Mouse (Mus musculus) hindbrain, embryonic 16.5 days (tissue): ENCODE measurements around the gene 5430419D17Rik. TPM values are rescaled to one million over a fixed set of nuclear protein-coding genes. Genes with fewer than 3 reads are reported as not detected.

Source experiments
- ATAC-seq: fragments of 200-750 bp; cut with Nextera tagmentation; 2 replicates; pipeline ENCODE4 v1.8.0; 2017; ENCODE audit warnings: moderate TSS enrichment, moderate library complexity
- H3K27ac ChIP-seq: fragments of 300-500 bp; sonication (generic); 2 replicates; pipeline ENCODE4 v1.5.1; 2014; ENCODE audit warnings: low read depth, mild to moderate bottlenecking, control low read depth, low read length, moderate library complexity
- H3K27me3 ChIP-seq: fragments of 300-500 bp; sonication (generic); replicated peaks from 2 replicates; pipeline ENCODE4 v1.6.1; 2014; ENCODE audit warnings: low read length; ENCODE audit not compliant: control insufficient read depth, insufficient read depth
- H3K36me3 ChIP-seq: fragments of 300-500 bp; sonication (generic); 2 replicates; pipeline ENCODE4 v1.6.1; 2014; ENCODE audit warnings: mild to moderate bottlenecking, low read length, moderate library complexity, mixed read lengths; ENCODE audit not compliant: control insufficient read depth, insufficient read depth
- H3K4me1 ChIP-seq: fragments of 300-500 bp; sonication (generic); 2 replicates; pipeline ENCODE4 v1.6.1; 2014; ENCODE audit warnings: low read depth, low read length; ENCODE audit not compliant: control insufficient read depth, insufficient read depth
- H3K4me2 ChIP-seq: fragments of 300-500 bp; sonication (generic); 2 replicates; pipeline ENCODE4 v1.6.1; 2014; ENCODE audit warnings: mild to moderate bottlenecking, low read length, control low read depth, moderate library complexity
- H3K4me3 ChIP-seq: fragments of 300-500 bp; sonication (generic); 2 replicates; pipeline ENCODE4 v1.5.1; 2014; ENCODE audit warnings: mild to moderate bottlenecking, low read length, control low read depth, moderate library complexity
- H3K9ac ChIP-seq: fragments of 300-500 bp; sonication (generic); 2 replicates; pipeline ENCODE4 v1.6.1; 2014; ENCODE audit warnings: low read depth, mild to moderate bottlenecking, control low read depth, low read length, moderate library complexity
- H3K9me3 ChIP-seq: fragments of 300-500 bp; sonication (generic); 2 replicates; pipeline ENCODE4 v1.6.1; 2014; ENCODE audit warnings: mild to moderate bottlenecking, low read length, moderate library complexity; ENCODE audit not compliant: control insufficient read depth
- WGBS: fragments of 180-500 bp; shearing (Covaris S2); extraction: QIAGEN DNeasy Blood & Tissue Kit; methylation state at CpG from one replicate; pipeline ENCODE4 v1.1.7; 2014; 5-methylcytosine and 5-hydroxymethylcytosine counted together
- polyA plus RNA-seq: library from polyadenylated mRNA; unstranded; fragments of >200 nt; fragmentation: Nextera tagmentation; extraction: Ambion mirVana; gene quantifications from 2 replicates; pipeline ENCODE4 v1.2.1, GENCODE M21; 2015

5430419D17Rik gene
- polyA plus RNA-seq, result 0.03 TPM in 1 of 2 replicates, not detected in the other

- Histone ChIP-seq H3K9ac (no peak within 1 kb of the TSS), H3K27me3 (no peaks in the 10 kb centered on the region), H3K4me3 (no peak within 1 kb of the TSS), H3K4me2 (no peak within 1 kb of the TSS), H3K36me3 (no peaks in the 10 kb centered on the region), H3K27ac (no peak within 1 kb of the TSS), H3K4me1 (no peaks in the 10 kb centered on the region), H3K9me3 (no peaks in the 10 kb centered on the region)
- ATAC-seq, result no peak
- 81% methylated on average over 9 of the region's 9 CpGs for WGBS
Measured at GRCm38 (mm10) chr7:131174121-131174520, at the start of gene 5430419D17Rik. 5430419D17Rik (plus strand) TSS chr7:131174402.

GRCm38 (mm10) chr7:131130021-131130420, 44.2 kb upstream of the 5430419D17Rik start:
- Histone ChIP-seq H3K27ac (no peak overlapping the region), H3K9me3 (no peaks in the 10 kb centered on the region), H3K27me3 (no peaks in the 10 kb centered on the region), H3K36me3 (no peaks in the 10 kb centered on the region), H3K4me3 (no peak overlapping the region), H3K4me2 (no peak overlapping the region), H3K9ac (no peak overlapping the region), H3K4me1 (no peaks in the 10 kb centered on the region)
- no peak for ATAC-seq
- WGBS, result 61% methylated on average over 12 of the region's 12 CpGs

GRCm38 (mm10) chr7:131133181-131133580, 41.0 kb upstream of the 5430419D17Rik start:
- no peak overlapping the region for H3K9ac ChIP-seq
- no peaks in the 10 kb centered on the region for H3K4me1 ChIP-seq
- H3K36me3 ChIP-seq, result no peaks in the 10 kb centered on the region
- ATAC-seq, result peak; percentile 37; the same call in 1 of the 2 replicates
- H3K4me3 ChIP-seq, result no peak overlapping the region
- 67% methylated on average over 3 of the region's 3 CpGs for WGBS
- H3K4me2 ChIP-seq, result no peak overlapping the region
- no peaks in the 10 kb centered on the region for H3K9me3 ChIP-seq
- no peak overlapping the region for H3K27ac ChIP-seq
- no peaks in the 10 kb centered on the region for H3K27me3 ChIP-seq

- Histone ChIP-seq H3K4me1 (no peaks in the 10 kb centered on the region), H3K9ac (no peak within 1 kb of the TSS), H3K27me3 (no peaks in the 10 kb centered on the region), H3K4me3 (no peak within 1 kb of the TSS), H3K27ac (no peak within 1 kb of the TSS), H3K9me3 (no peaks in the 10 kb centered on the region), H3K36me3 (no peaks in the 10 kb centered on the region), H3K4me2 (no peak within 1 kb of the TSS)
- WGBS, result 93% methylated on average over 2 of the region's 2 CpGs
- ATAC-seq, result no peak
Measured at GRCm38 (mm10) chr7:131146214-131146613, 28.0 kb upstream of the 5430419D17Rik start, which contains the start of gene 4933402N03Rik. 4933402N03Rik (minus strand) TSS chr7:131146314.

- Histone ChIP-seq H3K4me1 (no peaks in the 10 kb centered on the region), H3K9me3 (no peaks in the 10 kb centered on the region), H3K36me3 (no peaks in the 10 kb centered on the region), H3K27me3 (no peaks in the 10 kb centered on the region), H3K9ac (no peak overlapping the region), H3K4me2 (no peak overlapping the region), H3K4me3 (no peak overlapping the region), H3K27ac (no peak overlapping the region)
- no peak for ATAC-seq
- 86% methylated on average over 3 of the region's 3 CpGs for WGBS
Measured at GRCm38 (mm10) chr7:131150179-131150578, 24.0 kb upstream of the 5430419D17Rik start.

GRCm38 (mm10) chr7:131153044-131153443, 21.2 kb upstream of the 5430419D17Rik start:
- Histone ChIP-seq H3K27ac (no peak overlapping the region), H3K9me3 (no peaks in the 10 kb centered on the region), H3K27me3 (no peaks in the 10 kb centered on the region), H3K4me2 (no peak overlapping the region), H3K36me3 (no peaks in the 10 kb centered on the region), H3K4me1 (no peaks in the 10 kb centered on the region), H3K4me3 (no peak overlapping the region), H3K9ac (no peak overlapping the region)
- 85% methylated on average over 5 of the region's 5 CpGs for WGBS
- no peak for ATAC-seq

- Histone ChIP-seq H3K9ac (no peak overlapping the region), H3K36me3 (no peaks in the 10 kb centered on the region), H3K9me3 (no peaks in the 10 kb centered on the region), H3K4me1 (no peaks in the 10 kb centered on the region), H3K4me2 (no peak overlapping the region), H3K4me3 (no peak overlapping the region), H3K27ac (no peak overlapping the region), H3K27me3 (no peaks in the 10 kb centered on the region)
- 75% methylated on average over 7 of the region's 7 CpGs for WGBS
- no peak for ATAC-seq
Measured at GRCm38 (mm10) chr7:131162251-131162650, 12.0 kb upstream of the 5430419D17Rik start.

- ATAC-seq, result no peak
- H3K9me3 ChIP-seq, result no peaks in the 10 kb centered on the region
- H3K4me2 ChIP-seq, result no peak overlapping the region
- H3K36me3 ChIP-seq, result no peaks in the 10 kb centered on the region
- no peak overlapping the region for H3K9ac ChIP-seq
- no peaks in the 10 kb centered on the region for H3K27me3 ChIP-seq
- H3K27ac ChIP-seq, result no peak overlapping the region
- WGBS, result 81% methylated on average over 3 of the region's 3 CpGs
- no peaks in the 10 kb centered on the region for H3K4me1 ChIP-seq
- H3K4me3 ChIP-seq, result no peak overlapping the region
Measured at GRCm38 (mm10) chr7:131167771-131168170, 6.4 kb upstream of the 5430419D17Rik start.

- Histone ChIP-seq H3K9ac (no peak overlapping the region), H3K4me3 (no peak overlapping the region), H3K9me3 (no peaks in the 10 kb centered on the region), H3K4me1 (no peaks in the 10 kb centered on the region), H3K27ac (no peak overlapping the region), H3K4me2 (no peak overlapping the region), H3K27me3 (no peaks in the 10 kb centered on the region), H3K36me3 (no peaks in the 10 kb centered on the region)
- WGBS, result 62% methylated on average over 2 of the region's 2 CpGs
- ATAC-seq, result no peak
Measured at GRCm38 (mm10) chr7:131169099-131169498, 5.1 kb upstream of the 5430419D17Rik start.

GRCm38 (mm10) chr7:131182685-131183084, 8.5 kb downstream of the 5430419D17Rik start:
- 27% methylated on average over 4 of the region's 4 CpGs for WGBS
- no peak overlapping the region for H3K4me3 ChIP-seq
- H3K4me1 ChIP-seq, result no peaks in the 10 kb centered on the region
- H3K27ac ChIP-seq, result no peak overlapping the region
- H3K9ac ChIP-seq, result no peak overlapping the region
- no peaks in the 10 kb centered on the region for H3K9me3 ChIP-seq
- H3K4me2 ChIP-seq, result no peak overlapping the region
- ATAC-seq, result no peak
- H3K36me3 ChIP-seq, result no peaks in the 10 kb centered on the region
- H3K27me3 ChIP-seq, result no peaks in the 10 kb centered on the region
